Mouse (Mus musculus) R1 (cell line): ENCODE results near the gene Dnah8.

ENCODE experiments used
- DNase-seq: peaks from one replicate; pipeline ENCODE4 v3.0.0-alpha.2; 2018; ENCODE audit warnings: low read depth, low spot score

The Dnah8 gene

DNA sequence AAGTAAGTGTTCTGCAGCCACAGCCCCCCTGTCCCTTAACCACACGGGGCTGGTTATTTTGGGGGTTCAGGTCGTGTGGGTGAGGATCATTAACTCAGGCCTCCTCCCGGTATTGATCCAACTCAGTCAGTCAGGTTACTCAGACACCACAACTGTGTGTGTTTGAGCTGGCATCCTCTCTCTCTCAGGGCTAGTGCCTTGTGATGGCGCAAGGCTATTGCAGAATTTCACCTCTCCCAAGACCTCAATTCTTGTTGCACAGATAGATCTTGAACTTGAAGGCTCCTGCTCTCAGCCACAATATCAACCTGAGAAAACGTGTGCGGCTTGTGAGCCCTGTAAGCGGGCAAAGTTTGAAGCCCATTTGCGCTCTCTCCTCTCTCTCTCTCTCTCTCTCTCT is 38.0 kb downstream of the Dnah8 start:
- DNase-seq = no peak

DNA sequence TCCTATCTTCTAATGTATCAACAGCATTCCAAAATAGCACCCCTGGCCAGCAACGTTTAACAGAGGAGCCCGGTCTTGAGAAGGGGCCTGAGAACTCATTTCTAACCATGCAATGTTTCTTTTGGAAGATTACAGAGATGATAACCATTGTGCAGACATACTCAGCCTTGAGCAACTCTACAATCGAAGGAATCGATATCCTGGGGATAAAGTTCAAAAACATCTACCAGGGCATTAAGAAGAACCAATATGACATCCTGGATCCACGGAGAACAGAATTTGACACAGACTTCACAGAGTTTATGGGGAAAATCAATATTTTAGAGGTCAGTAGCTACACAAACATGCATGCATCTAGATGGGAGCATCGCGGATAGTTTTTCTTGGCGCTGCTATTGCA is 39.0 kb downstream of the Dnah8 start:
- no peak for DNase-seq

DNA sequence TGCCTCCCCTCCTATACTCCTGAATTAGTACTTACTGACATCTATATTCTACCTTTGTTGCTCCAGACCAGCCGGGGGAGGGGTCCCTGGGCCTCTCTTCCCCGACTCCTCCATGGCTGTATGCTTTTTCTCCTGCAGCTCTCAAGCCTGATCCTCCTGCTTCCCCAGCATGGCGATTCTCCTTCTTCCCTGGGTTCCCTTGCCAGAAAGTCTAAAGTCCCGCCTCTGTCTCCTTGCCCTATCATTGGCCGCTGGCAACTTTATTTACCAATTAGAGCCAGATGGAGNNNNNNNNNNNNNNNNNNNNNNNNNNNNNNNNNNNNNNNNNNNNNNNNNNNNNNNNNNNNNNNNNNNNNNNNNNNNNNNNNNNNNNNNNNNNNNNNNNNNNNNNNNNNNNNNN is 40.7 kb downstream of the Dnah8 start:
- DNase-seq = peak; percentile 66

DNA sequence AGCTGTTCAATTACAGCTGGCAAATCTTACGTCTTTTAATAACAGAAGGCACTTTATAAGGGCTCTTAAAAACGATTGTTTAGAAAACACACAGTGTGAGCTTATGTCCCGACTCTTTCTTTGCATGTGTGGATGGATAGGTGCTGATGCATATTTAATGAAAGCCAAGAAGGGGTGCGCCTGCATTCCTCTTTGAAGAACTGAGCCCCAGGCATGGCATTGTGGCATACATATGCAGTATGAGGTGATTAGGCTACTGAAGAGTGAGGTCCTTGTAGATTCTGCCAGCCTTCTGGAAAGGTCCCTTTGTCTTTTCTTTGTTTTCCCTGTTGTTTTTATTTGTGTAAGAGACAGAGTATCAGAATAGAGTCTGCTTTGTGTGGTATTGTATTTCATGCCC is 48.4 kb downstream of the Dnah8 start:
- peak; percentile 72 for DNase-seq

DNA sequence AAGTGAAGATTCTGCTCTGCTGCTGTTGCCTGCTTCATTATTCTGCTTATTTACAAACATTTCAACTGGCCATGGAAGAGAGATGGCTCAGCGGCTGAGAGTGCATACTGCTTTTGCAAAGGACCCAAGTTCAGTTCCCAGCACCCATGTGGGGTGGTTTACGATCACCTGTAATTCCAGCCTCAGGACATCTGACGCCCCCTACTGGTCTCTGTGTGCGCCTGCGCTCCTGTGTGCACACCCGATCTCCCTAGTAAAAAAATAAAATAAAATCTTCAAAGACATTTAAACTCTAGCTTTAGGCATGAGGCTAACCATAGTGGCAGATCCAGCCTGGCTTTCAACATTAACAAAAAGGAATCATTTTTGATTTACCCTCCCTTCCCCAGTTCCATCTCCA is 48.9 kb downstream of the Dnah8 start:
- DNase-seq = peak; percentile 64

DNA sequence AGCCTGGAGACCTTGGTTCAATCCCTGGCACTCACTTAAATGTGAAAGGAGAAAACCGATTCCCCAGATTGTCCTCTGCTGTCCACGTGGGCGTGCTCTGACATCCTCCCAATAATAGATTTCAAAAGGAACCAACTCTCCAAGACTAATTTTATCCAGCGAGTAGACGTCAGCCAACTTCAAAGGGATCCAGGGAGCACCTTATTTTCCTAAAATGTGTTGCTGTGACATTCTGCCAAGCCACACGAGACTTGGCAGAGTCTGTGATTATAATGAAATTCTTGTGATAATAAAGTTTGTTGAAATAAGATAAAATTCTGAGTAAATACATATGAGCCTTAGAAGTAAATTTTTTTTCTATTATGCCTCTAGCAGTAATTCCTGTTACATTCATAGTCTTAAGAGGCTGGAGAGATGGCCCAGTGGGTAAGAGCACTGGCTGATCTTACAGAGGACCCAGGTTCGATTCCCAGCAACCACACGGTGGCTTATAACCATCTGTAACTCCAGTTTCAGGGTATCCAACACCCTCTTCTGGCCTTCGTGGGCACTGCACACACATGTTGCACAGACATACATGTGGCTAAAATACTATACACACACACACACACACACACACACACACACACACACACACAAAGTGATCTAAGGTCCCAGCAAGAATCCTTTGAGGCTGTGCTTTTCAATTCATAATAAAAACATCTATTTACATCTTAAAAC is 51.0 kb downstream of the Dnah8 start:
- peak; percentile 56 for DNase-seq

DNA sequence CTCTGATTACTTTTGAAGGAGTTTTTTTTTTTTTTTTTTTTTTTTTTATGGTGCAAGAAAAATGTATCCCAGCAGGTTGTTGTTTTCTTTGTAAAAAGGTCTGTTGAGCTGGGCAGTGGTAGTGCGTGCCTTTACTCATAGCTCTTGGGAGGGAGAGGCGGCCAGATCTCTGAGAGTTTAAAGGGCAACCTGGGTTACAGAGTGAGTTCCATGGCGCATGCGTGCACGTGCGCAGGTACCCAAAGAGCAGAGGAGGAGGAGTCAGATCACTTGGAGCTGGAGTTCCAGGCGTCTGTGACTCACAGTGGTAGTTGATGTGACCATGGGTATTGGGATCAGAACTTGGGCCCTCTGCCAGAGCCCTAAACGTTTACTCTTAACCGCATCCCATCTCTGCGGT is 54.4 kb downstream of the Dnah8 start:
- peak; percentile 66 for DNase-seq

DNA sequence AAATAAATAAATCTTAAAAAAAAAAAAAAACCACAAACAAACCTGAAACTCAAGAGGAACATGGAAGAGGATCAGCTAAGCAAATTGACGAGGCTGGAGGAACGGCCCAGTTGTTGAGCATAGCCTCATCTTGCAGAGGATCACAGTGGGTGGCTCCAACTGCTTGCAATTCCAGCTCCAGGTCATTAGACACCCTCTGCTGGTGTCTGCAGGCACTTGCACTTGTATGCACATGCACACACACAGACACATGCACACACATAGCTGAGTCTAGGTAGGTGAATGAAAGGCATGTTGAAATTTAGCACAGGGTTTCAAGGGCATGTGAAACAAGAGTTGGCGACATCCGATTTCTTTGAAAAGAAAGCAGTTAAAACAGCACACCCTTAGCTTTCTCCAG is 55.5 kb downstream of the Dnah8 start:
- peak; percentile 82 for DNase-seq

DNA sequence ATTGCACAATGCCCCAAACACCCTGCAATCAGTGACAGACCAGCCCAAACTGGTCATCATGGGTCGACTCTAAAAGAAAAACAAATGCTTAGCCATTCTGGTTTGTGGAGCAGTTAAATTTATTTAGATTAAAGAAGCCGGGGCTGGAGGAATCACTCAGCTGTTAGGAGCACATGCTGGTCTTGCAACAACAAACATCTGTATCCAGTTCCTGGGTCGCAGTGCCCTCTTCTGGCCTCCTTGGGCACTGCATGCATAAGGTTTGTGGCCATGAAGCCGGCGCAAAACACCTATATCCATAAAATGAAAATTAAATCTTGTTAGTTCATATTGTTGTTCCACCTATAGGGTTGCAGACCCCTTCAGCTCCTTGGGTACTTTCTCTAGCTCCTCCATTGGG is 57.5 kb downstream of the Dnah8 start:
- peak; percentile 86 for DNase-seq

DNA sequence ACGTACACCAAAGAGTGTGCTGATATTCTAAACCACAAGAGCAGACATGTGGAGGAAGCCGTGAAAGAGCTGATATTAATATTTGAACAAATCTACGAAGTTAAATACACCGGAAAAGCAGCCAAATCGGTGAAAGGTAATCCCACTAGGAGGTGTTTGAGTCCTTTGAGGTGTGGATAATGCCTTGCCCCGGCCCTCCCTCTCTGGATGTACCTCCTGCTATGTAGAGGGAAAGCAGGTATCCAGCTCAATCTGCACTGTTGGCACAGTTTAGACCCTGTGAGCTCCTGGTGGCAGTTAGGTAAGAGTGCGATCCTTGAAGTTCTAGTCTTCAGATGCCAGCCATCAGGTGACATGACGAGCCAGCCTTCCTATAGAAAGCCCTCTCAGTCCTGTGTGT is 66.0 kb downstream of the Dnah8 start:
- no peak for DNase-seq

DNA sequence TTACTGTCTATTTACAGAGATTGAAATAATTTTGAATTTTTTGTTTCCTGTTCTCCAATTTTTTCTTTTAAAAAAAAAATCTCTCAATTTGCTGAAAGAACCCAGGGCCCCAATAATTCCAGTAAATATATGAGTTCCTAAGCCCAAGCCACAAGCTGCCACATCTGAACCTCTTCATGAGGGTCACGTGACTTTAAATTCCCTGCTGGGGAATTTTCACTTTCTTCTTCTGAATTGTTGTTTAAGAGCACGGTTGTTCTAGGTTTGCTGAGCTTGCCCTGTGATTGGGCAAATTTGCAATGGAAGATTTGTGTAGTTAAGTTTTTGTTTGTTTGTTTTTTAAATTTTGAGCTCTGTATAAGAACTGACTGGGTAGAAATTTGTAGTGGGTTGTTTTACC is 67.3 kb downstream of the Dnah8 start:
- no peak for DNase-seq

DNA sequence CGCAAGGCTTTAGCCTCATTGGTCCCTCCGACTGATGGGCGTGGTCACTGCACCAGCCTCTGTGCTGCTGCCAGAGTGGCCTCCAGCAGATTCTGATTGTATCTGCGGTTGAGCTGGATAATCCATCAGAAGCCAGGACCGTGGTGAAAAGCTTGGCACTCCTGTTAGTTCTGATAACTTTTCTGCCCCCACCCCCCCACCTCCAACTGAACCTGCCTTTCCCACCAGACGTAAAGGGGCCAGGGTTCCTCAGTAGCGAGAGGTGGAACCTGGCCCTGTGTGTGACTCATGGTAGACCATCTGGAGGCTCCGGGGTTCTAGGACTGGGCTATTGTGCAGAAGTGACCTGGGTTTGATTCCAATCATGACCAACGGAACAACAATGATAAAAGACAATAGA is 70.1 kb downstream of the Dnah8 start:
- DNase-seq = no peak

DNA sequence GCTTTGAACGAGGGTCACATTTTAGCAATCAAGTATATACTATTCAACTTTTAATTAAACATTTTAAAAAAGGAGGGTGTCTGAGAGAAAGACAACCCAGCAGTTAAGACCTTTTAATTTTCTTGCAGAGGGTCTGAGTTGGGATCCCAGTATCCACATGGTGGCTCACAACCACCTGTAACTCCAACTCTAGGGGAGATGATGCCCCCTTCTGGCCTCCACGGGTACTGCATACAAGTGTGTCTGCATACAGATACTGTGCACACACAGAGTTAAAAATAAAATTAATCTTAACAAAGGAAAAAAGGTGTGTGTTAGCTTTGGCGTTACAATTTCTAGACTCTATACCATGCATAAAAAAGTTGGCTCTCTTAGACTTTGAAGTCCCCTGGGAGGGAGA is 90.6 kb downstream of the Dnah8 start:
- DNase-seq = peak; percentile 81

DNA sequence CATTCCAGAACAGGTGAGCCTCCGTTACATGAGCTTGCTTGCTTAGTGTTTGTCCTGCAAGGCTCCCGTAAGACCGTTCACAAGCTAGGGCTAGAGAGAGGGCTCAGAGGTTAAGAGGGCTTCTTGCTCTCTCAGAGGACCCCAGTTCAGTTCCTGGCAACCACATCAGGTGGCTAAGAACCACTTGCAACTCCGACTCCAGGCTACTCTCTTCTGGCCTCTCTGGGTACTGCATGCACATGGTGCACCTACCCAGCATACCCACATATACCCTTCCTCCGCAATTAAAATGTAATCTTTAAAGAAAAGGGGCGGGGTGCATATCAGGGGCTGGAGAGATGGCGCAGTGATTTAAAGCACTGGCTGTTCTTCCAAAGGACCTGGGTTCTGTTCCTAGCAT is 94.0 kb downstream of the Dnah8 start:
- peak; percentile 58 for DNase-seq

DNA sequence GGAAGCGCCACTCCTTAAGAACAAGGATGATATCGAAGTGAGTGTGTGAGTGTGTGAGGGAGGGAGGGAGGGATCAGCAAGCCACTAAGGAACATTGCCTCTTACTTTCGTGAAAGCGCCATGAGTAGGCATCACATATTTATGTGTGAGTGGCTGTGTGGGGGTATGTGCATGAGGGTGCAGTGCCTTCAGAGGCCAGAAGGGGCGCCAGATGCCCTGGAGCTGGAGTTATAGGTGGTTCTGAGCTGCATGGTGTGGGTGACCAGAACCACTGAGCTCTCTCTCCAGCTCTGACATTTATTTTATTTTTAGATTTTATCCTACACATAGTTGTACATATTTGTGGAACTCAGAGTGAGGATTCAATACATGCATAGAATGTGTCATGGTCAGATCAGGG is 94.9 kb downstream of the Dnah8 start:
- DNase-seq = peak; percentile 68

DNA sequence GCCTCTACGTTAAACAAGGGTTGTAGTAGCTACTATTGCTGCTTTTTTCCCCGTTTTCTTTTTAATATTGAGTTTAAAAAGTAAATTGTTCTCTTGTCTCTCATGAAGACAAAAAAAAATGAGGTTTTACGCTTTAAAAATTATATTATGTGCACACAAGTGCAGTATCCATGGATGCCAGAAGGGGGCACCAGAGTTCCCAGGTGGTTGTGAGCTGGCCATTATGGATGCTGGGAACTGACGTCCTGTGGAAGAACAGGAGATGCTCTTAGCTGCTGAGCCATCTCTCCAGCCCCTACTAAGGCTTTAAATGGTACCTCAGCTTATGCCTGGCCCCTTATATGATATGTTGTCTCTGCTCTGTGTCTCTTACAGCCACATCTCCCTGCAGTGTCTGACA is 103.6 kb downstream of the Dnah8 start:
- DNase-seq = peak; percentile 60

DNA sequence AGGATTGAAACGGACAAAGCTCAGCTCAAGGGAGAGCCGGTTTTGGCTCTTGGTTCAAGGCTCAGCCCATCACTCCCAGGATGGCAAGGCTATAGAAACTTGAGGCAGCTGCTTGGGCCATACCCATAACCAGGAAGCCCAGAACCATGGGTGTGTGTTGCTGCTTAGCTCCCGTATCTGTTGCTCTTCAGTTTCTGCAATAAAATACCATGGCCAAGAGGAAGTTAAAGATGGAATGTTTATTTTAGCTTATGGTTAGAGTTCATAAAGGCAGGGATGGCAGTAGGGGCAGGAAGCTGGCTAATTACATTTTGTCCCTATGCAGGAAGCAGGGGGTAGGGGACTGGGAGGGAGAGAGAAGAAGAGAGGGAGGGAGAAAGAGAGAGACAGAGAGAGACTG is 108.6 kb downstream of the Dnah8 start:
- DNase-seq = no peak

DNA sequence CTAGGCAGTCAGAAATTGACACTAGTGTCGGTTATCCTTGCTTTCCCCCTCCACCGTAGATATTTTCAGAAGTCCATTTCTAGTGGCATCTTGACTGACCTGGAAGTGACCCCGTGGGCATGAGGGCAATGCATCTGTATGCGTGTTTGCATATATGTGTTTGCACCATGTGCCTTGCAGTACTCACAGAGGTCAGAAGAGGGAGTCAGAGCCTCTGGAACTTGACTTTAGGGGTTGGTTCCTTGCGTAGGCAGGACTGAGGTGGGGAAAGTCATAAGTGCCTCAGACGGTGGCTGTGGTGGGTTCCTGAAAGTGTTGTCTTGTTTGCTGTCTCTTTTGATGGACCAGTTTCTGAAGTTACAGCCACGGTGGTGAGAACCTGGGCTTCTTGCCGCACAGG is 110.6 kb downstream of the Dnah8 start:
- DNase-seq = peak; percentile 69

DNA sequence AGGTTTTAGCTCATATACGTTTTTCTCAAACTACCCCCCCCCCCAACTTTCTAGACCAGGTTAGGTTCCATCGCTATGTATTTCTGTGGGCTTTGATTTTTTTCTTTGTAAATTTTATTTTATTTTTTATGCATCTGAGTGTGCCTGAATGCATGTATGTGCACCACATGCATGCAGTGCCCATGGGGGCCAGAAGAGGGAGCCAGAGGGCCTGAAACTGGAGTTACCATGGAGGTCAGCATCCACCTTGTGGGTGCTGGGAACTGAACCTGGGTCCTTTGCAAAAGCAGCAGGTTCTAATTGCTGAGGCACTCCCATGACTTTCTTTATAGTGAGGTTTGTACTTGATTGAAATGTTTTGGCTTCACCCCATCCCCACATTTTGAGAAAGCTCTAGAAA is 111.3 kb downstream of the Dnah8 start:
- DNase-seq = peak; percentile 70

DNA sequence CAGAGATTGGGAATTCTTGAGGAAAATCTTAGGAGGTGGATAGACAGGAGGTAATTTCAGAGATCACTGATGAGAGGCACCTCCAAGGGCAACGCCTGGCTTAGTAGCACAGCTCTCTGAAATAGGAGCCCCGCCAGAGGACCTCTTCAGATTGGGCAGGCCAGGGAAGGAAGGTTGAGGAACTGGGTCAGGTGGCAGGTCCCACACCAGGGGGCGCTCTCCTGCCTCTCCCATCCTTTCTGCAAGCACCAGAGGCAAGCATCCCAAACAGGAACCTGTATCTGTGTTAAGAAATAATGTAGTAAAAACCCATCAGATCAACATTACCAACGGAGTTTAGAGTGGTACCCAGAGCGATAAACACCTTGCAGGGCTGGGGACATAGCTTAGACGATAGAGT is 113.6 kb downstream of the Dnah8 start:
- DNase-seq = peak; percentile 84

DNA sequence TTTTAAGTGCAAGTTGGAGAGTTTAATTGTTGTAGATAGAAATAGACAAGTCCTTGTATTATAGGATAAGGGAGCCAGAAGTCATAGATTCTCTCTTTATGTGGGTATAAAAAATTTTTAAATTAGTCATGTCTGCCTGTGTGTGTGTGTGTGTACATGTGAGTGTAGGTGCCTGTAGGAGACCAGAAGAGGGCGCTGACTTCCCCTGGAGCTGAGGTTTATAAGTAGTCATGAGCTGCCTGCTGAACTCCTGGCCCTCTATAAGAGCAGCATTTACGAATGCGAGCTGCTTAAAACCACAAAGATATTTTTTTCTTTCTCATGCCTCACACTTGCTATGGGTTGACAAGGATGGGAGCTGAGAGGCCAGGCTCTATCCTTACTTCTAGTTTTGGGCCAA is 115.6 kb downstream of the Dnah8 start:
- peak; percentile 57 for DNase-seq

DNA sequence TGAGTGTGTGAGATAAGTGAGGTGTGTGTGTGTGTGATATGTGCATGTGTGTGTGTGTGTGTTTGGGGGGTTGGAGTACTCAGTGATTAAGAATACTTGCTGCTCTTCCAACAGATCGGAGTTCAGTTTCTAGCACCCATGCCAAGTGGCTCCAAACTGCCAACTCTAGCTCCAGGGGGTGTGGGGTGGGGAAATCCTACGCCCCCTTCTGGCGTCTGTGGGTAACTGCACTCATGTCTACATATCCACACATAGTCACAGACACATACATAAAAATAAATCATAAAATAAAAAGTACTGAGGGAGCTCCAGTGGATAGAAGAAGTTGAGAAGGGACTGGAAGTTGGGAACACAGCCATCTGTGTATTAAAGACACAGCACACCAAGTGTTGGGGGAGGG is 119.8 kb downstream of the Dnah8 start:
- DNase-seq = no peak

DNA sequence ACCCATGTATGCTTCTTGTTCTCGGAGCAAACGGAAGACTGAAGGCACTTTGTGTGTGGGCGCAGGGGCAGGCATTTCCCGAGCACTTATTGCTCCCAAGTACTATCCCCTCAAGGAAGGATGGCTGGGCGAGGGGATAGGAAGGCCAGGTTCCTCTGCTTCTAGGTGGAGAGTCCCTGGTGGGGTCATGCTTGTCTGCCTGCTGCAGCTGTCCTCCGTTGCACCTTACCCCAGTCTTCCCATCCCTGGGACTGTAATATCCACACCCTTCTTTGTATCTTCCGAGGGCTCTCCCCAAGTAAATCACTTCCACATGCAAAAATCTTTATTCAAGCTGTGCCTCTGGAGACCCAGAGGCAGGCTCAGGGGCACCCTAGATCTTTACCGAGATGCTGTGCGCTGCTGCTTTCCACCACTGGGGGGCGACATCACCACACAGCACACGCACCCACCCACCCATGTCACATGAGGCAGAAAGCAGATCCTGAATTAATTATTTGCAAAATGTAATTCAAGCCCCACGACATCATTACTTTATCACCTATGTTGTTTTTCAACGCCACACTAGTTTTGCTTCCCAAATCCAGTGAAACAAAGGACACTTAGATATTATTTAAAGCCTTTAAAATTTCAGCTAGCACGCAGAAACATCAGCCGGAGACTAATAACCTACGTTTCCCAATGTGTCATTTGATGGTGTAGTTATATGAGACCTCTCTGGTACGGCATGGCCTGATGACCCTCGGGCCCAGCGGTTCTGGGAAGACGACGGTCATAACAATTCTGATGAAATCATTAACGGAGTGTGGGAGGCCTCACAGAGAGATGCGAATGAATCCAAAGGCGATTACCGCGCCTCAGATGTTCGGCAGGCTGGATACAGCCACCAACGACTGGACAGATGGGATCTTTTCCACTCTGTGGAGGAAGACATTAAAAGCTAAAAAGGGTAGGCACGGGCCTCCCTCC is 122.2 kb downstream of the Dnah8 start:
- DNase-seq = peak; percentile 60
